Mouse (Mus musculus) lung, embryonic 16.5 days (tissue): ENCODE measurements around the gene Nmrk1. TPM values are rescaled to one million over a fixed set of nuclear protein-coding genes. Genes with fewer than 3 reads are reported as not detected.
A peak's percentile ranks its signal among the peaks of the same experiment; 100 is the strongest.

Experiments used
- ATAC-seq: fragments of 200-750 bp; cut with Nextera tagmentation; 2 replicates; pipeline ENCODE4 v1.8.0; 2017; ENCODE audit warnings: low read depth, mild to moderate bottlenecking, moderate library complexity
- H3K27ac ChIP-seq: fragments of 300-500 bp; sonication (generic); 2 replicates; pipeline ENCODE4 v1.5.1; 2014; ENCODE audit warnings: mild to moderate bottlenecking, control low read depth, low read length
- H3K27me3 ChIP-seq: fragments of 300-500 bp; sonication (generic); 2 replicates; pipeline ENCODE4 v1.6.1; 2014; ENCODE audit warnings: low read depth, low read length, mixed read lengths; ENCODE audit not compliant: control insufficient read depth, insufficient read depth
- H3K36me3 ChIP-seq: fragments of 300-500 bp; sonication (generic); 2 replicates; pipeline ENCODE4 v1.6.1; 2014; ENCODE audit warnings: low read length; ENCODE audit not compliant: control insufficient read depth, insufficient read depth
- H3K4me1 ChIP-seq: fragments of 300-500 bp; sonication (generic); replicated peaks from 2 replicates; pipeline ENCODE4 v1.6.1; 2014; ENCODE audit warnings: low read length, mixed read lengths; ENCODE audit not compliant: control insufficient read depth, insufficient read depth
- H3K4me2 ChIP-seq: fragments of 300-500 bp; sonication (generic); 2 replicates; pipeline ENCODE4 v1.6.1; 2014; ENCODE audit warnings: low read depth, low read length, control low read depth
- H3K4me3 ChIP-seq: fragments of 300-500 bp; sonication (generic); 2 replicates; pipeline ENCODE4 v1.5.1; 2014; ENCODE audit warnings: mild to moderate bottlenecking, low read length, control low read depth
- H3K9ac ChIP-seq: fragments of 300-500 bp; sonication (generic); 2 replicates; pipeline ENCODE4 v1.6.1; 2014; ENCODE audit warnings: low read length, control low read depth
- H3K9me3 ChIP-seq: fragments of 300-500 bp; sonication (generic); 2 replicates; pipeline ENCODE4 v1.6.1; 2016; ENCODE audit warnings: low read length; ENCODE audit not compliant: control insufficient read depth
- WGBS: fragments of 180-500 bp; shearing (Covaris S2); extraction: QIAGEN DNeasy Blood & Tissue Kit; methylation state at CpG from one replicate; pipeline ENCODE4 v1.1.7; 2014; 5-methylcytosine and 5-hydroxymethylcytosine counted together
- polyA plus RNA-seq: library from polyadenylated mRNA; unstranded; fragments of >200 nt; fragmentation: Nextera tagmentation; extraction: Ambion mirVana; gene quantifications from 2 replicates; pipeline ENCODE4 v1.2.1, GENCODE M21; 2015

Gene Nmrk1
- polyA plus RNA-seq, 1 experiment from 2014 or later: 11.1 TPM

DNA sequence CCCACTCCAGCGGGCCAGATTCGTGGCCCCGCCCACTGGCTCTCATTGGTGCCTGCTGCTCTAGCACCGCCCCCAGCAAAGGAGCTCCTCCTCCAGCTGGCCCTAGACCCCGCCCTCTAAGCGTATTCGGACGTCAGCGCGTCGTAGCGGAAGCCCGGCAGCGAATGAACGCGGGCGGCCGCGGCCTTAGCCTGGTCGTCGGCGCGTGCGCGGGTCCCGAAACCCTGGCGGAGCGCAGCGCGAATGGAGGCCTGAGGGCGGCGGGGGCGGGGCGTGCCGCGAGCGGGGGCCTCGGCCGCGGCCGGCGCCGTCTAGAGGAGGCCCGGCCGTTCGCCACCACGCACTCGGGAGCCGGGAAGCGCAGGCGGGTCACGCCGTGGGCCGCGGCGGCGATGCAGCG lies 38.9 kb downstream of the Nmrk1 start, which contains the start of gene Carnmt1:
Carnmt1 (plus strand) TSS at position 157 of the 400 bp plus-strand sequence.
- WGBS: under 1% methylated on average over 49 of the region's 58 CpGs
- Histone ChIP-seq H3K9ac (peak within 1 kb of the TSS; percentile 87), H3K36me3 (no peaks in the 10 kb centered on the region), H3K9me3 (no peaks in the 10 kb centered on the region), H3K27ac (peak within 1 kb of the TSS; percentile 87), H3K4me1 (peaks cover 19% of the 10 kb centered on the region), H3K27me3 (no peaks in the 10 kb centered on the region), H3K4me3 (peak within 1 kb of the TSS; percentile 85), H3K4me2 (peak within 1 kb of the TSS; percentile 59)
- ATAC-seq: peak; percentile 98

DNA sequence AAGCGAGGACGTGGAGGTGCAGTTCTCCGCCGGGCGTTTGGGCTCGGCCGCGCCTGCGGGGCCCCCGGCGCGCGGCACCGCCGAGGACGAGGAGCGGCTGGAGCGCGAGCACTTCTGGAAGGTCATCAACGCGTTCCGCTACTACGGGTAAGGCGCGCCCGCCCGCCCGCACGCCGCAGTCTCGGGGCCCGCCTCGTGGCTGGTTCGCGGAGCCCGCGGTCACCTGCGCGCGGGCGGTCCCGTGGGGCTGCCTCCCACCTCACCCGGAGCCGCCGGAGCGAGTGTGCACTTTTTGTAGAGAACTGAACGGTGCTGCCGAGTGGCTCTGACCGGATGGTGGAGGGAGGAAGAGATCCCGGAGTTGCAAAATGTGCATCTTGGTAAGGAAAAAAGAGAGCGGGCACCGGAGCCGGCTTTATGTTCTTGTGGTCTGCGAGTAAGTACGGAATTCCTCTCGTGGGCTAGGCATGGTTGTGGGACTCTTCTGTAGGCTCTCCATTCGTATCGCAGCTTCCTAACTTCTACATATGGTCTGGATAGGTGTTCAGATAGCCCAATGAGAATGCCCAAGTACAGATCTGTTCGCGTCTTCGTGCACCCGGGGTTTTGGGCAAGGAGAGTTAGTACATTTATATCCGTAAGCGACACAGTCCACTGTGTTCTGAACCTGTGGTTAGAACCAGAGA lies 39.4 kb downstream of the Nmrk1 start:
- 0% methylated on average over 50 of the region's 64 CpGs for WGBS
- no peaks in the 10 kb centered on the region for H3K27me3 ChIP-seq
- peak overlapping the region; percentile 59 for H3K4me2 ChIP-seq
- peaks cover 22% of the 10 kb centered on the region for H3K4me1 ChIP-seq
- H3K9ac ChIP-seq: peak overlapping the region; percentile 87
- peak overlapping the region; percentile 85 for H3K4me3 ChIP-seq
- peak overlapping the region; percentile 87 for H3K27ac ChIP-seq
- peak; percentile 70 for ATAC-seq
- no peaks in the 10 kb centered on the region for H3K9me3 ChIP-seq
- no peaks in the 10 kb centered on the region for H3K36me3 ChIP-seq

DNA sequence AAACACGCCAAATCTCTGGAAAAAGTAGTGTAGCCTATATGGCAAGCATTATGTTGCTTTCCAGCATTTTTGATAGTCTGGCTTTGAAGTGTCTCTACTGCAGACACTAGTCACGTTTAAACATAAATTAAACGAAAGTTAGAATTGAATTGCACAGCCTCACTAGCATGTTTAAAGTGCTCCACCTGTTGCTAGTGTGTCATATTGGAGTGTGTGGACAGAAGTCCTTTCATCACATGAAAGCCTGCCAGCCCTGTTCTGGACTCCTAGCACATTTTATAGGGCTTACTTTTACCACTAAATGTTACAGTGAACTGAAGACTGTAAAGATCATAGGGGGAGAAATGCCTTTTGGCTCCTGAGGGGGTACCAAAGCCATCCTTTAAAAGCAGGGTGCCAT lies 40.7 kb downstream of the Nmrk1 start:
- Histone ChIP-seq H3K4me2 (peak overlapping the region; percentile 59), H3K9ac (0 out of 2 replicates have a peak overlapping the region, but pooled peaks have one; percentile 2)
- no peak for ATAC-seq

DNA sequence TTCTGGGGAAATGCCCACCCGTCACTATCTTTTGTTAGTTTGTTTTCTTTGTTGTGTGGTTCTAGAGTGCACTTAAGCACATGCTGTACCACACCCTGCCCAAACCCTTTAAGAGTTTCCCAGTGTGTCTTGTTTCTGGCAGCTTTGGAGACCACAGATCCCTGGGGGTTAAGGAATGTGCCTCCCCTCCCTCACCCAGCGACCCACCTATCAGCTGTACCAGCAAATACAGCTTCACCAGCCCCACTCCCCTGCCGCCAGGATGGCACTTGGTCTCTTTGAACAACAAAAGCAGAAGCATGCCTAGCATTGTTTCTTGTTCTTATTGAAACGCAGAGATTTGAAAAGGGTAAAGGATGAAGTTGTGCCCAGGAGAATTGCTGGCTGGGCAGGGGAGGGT lies 41.4 kb downstream of the Nmrk1 start:
- Histone ChIP-seq H3K9ac (peak overlapping the region; percentile 36; the same call in 1 of the 2 replicates), H3K36me3 (no peaks in the 10 kb centered on the region), H3K27me3 (no peaks in the 10 kb centered on the region), H3K4me3 (no peak overlapping the region), H3K27ac (no peak overlapping the region), H3K4me2 (peak overlapping the region; percentile 31; the same call in 1 of the 2 replicates), H3K9me3 (no peaks in the 10 kb centered on the region), H3K4me1 (peaks cover 24% of the 10 kb centered on the region)
- 46% methylated on average over 4 of the region's 4 CpGs for WGBS
- ATAC-seq: no peak

More for the DNA sequence above, 40.7 kb downstream of the Nmrk1 start:
- Histone ChIP-seq H3K4me3 (peak overlapping the region; percentile 85), H3K27ac (no peak overlapping the region), H3K9me3 (no peaks in the 10 kb centered on the region), H3K4me1 (peaks cover 24% of the 10 kb centered on the region), H3K36me3 (no peaks in the 10 kb centered on the region), H3K27me3 (no peaks in the 10 kb centered on the region)
- WGBS: 39% methylated on average over 3 of the region's 3 CpGs

DNA sequence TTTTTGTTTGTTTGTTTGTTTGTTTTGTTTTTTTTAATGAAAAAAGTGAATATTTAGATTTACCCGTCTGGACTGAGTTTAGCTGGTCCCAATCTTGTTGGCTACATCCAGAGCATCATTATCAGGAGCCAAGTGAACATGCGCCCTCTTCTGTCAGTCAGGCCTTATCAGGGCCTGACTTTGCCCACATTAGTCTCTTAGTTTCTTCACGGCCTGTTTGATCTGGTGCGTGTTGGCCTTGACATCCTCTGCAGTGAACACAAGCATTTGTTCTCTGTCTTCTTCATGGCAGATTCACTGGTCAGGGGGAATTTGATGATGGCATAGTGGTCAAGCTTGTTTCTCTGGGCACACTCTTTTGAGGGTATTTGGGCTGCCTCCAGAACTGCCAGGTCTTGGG lies 50.4 kb downstream of the Nmrk1 start:
- H3K4me3 ChIP-seq: no peak overlapping the region
- no peak overlapping the region for H3K4me2 ChIP-seq
- ATAC-seq: no peak
- 70% methylated on average over 4 of the region's 4 CpGs for WGBS
- no peaks in the 10 kb centered on the region for H3K27me3 ChIP-seq
- no peak overlapping the region for H3K9ac ChIP-seq
- no peaks in the 10 kb centered on the region for H3K9me3 ChIP-seq
- no peak overlapping the region for H3K27ac ChIP-seq
- no peaks in the 10 kb centered on the region for H3K4me1 ChIP-seq
- H3K36me3 ChIP-seq: peaks cover 9% of the 10 kb centered on the region

DNA sequence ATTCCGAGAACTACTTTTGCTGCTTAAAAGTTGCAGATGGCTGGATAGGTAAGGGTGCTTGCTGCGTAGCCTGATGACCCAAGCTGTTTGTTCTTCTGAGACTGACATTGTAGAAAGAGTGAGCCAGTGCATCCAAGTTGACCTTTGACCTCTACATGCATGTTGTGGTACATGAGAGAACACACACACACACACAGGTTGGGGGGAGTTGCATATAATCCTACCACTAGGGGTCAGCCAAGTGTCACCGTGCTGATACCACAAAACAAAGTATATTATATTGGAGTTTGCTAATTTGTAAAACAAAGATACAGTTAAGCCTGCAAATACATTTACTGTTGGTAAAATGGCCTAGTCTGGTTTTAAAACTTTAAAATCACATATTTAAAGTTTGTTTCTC lies 55.8 kb downstream of the Nmrk1 start:
- no peaks in the 10 kb centered on the region for H3K36me3 ChIP-seq
- H3K9me3 ChIP-seq: no peaks in the 10 kb centered on the region
- H3K4me3 ChIP-seq: no peak overlapping the region
- WGBS: 68% methylated on average over 3 of the region's 3 CpGs
- no peak; the same call in 1 of the 2 replicates for ATAC-seq
- no peaks in the 10 kb centered on the region for H3K27me3 ChIP-seq
- H3K4me2 ChIP-seq: no peak overlapping the region
- no peak overlapping the region for H3K27ac ChIP-seq
- no peak overlapping the region for H3K9ac ChIP-seq
- H3K4me1 ChIP-seq: no peaks in the 10 kb centered on the region

DNA sequence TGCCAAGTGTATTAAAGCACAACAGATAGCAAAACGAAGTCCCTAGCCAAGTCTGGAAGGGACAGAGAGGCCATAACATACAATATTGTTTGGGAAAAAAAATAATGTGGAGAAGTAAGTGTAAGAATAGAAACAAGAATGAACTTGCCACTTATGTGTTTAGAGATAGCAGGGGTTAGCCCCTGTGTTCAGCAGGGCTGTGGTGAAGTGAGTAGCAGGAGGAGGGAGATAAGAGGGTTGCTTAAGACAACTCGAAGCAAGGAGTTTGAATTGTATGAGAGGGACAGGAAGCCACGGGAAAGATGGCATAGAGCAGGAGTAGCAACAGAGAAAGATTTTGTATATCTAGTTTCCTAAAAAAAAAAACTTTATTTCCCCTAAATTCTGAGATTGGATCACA lies 60.4 kb downstream of the Nmrk1 start:
- no peak for ATAC-seq
- peaks cover 6% of the 10 kb centered on the region; the same call in 1 of the 2 replicates for H3K36me3 ChIP-seq
- H3K4me2 ChIP-seq: no peak overlapping the region
- H3K27ac ChIP-seq: no peak overlapping the region
- H3K9me3 ChIP-seq: no peaks in the 10 kb centered on the region
- no peak overlapping the region for H3K4me3 ChIP-seq
- 62% methylated on average over 3 of the region's 3 CpGs for WGBS
- no peak overlapping the region for H3K9ac ChIP-seq
- H3K4me1 ChIP-seq: no peaks in the 10 kb centered on the region
- H3K27me3 ChIP-seq: no peaks in the 10 kb centered on the region

DNA sequence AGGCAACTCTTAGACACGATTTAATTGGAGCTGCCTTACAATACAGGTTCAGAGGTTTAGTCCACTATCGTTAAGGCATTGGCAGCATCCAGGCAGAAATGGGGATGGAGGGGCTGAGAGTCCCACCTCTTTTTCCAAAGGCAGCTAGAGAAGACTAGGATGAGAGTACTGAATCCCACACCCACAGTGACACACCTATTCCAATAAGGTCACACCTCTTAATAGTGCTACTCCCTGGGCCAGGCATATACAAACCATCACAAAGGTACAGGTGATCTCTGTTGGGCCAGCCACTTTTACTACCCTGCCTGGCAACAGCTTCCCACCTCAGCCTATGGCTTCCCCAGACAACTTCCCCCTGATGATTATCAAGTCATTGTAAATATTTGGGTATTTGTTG lies 61.0 kb downstream of the Nmrk1 start:
- WGBS: 87% methylated on average over 2 of the region's 2 CpGs
- peaks cover 6% of the 10 kb centered on the region; the same call in 1 of the 2 replicates for H3K36me3 ChIP-seq
- no peaks in the 10 kb centered on the region for H3K27me3 ChIP-seq
- no peak overlapping the region for H3K4me2 ChIP-seq
- no peak overlapping the region for H3K27ac ChIP-seq
- H3K9me3 ChIP-seq: no peaks in the 10 kb centered on the region
- no peak overlapping the region for H3K4me3 ChIP-seq
- no peak for ATAC-seq
- H3K4me1 ChIP-seq: no peaks in the 10 kb centered on the region
- H3K9ac ChIP-seq: no peak overlapping the region

DNA sequence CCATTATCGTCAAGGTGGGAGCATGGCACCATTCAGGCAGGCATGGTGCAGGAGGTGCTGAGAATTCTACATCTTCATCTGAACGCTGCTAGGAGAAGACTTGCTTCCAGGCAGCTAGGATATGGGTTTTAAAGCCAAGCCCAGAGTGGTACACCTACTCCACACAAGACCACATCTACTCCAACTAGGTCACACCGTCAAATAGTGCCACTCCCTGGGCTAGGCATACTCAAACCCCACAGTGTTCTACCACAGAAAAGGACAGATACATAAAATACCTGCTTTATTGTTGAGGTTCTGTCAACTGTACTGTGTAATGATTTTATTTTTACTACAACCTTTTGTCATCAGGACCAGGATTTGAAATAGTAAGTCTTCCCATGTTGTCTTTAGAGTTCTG lies 63.4 kb downstream of the Nmrk1 start:
- Histone ChIP-seq H3K4me1 (no peaks in the 10 kb centered on the region), H3K4me2 (no peak overlapping the region), H3K27ac (no peak overlapping the region), H3K36me3 (peaks cover 6% of the 10 kb centered on the region; the same call in 1 of the 2 replicates), H3K4me3 (no peak overlapping the region), H3K9me3 (no peaks in the 10 kb centered on the region), H3K27me3 (no peaks in the 10 kb centered on the region), H3K9ac (no peak overlapping the region)
- ATAC-seq: no peak
- WGBS: 94% methylated on average over 3 of the region's 3 CpGs
